Mouse (Mus musculus) splenic B cell, adult 2 months (primary cell): ENCODE measurements at regions not wholly inside any gene's neighbourhood (a gene's known extent, or its start where the extent isn't known, plus 50 kb on each side); places are given as distances from the start of the nearest gene placed in this dataset.

Experiments used
- DNase-seq: peaks from one replicate; pipeline ENCODE4 v3.0.0-alpha.2; 2011; ENCODE audit warnings: low read depth, low spot score
- H3K27me3 ChIP-seq: 2 replicates; pipeline ENCODE4 v1.6.1; 2012; ENCODE audit warnings: mild to moderate bottlenecking, low read length, moderate library complexity, mixed read lengths; ENCODE audit not compliant: control insufficient read depth, poor library complexity, insufficient read depth, severe bottlenecking
- H3K36me3 ChIP-seq: 2 replicates; pipeline ENCODE4 v1.6.1; 2012; ENCODE audit warnings: mild to moderate bottlenecking, low read length, moderate library complexity, mixed read lengths; ENCODE audit not compliant: control insufficient read depth, poor library complexity, insufficient read depth, severe bottlenecking

DNA sequence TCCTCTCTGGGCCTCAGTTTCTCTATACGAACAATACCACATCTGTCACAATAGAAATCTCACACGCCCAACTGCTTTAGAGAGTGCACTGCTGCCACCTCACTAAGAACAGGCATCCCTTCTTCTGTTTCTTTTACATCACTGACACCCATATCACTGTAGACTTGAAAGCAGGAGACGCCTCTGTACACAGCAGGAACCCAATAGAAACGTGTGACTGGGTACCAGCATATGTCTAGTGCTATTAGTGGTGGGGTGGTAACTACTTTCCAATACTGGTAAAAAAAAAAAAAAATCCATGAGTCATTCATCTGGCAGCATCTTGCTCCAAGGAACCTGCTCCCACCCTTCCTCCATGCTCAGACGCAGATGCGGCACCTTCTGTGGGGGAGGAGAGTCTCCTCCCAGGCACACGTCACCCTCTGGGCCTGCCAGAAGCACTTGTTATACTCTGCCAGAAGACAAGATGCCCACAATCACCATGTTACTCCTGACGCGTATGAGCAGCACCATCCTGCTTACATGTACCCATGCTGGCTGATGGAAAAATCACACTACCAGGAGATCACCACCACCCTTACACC, 151.3 kb upstream of the Plxna4 start:
- H3K36me3 ChIP-seq = no peaks in the 10 kb centered on the region
- no peak for DNase-seq

GRCm38 (mm10) chr6:32728706-32729105, 140.7 kb upstream of the Plxna4 start:
- DNase-seq = no peak
- Histone ChIP-seq H3K27me3 (no peaks in the 10 kb centered on the region), H3K36me3 (no peaks in the 10 kb centered on the region)

More for the DNA sequence above, 151.3 kb upstream of the Plxna4 start:
- H3K27me3 ChIP-seq = no peaks in the 10 kb centered on the region

- Histone ChIP-seq H3K27me3 (no peaks in the 10 kb centered on the region), H3K36me3 (no peaks in the 10 kb centered on the region)
- DNase-seq = no peak
These were observed 138.6 kb upstream of the Plxna4 start for GRCm38 (mm10) chr6:32726571-32726970.

DNA sequence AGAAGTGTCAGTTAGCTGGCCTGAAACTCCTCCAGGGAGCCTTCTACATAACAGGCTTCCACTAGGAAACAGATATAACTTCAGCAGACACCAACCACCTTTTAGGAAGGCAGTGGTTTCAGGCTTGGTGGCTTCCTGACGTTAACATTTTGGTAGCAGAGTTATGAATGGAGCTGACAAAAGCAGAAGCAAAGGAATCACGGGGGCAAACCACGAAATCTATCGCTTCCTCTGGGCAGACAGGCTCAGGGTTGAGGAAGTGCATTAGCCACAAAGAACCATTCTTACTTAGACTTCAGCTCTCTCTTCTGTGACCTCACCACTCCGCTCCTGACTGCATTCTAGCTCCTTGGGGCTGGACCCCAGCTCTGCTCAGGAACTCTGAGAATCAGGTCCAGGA, 129.9 kb upstream of the Plxna4 start:
- Histone ChIP-seq H3K27me3 (no peaks in the 10 kb centered on the region), H3K36me3 (no peaks in the 10 kb centered on the region)
- peak; percentile 2 for DNase-seq

DNA sequence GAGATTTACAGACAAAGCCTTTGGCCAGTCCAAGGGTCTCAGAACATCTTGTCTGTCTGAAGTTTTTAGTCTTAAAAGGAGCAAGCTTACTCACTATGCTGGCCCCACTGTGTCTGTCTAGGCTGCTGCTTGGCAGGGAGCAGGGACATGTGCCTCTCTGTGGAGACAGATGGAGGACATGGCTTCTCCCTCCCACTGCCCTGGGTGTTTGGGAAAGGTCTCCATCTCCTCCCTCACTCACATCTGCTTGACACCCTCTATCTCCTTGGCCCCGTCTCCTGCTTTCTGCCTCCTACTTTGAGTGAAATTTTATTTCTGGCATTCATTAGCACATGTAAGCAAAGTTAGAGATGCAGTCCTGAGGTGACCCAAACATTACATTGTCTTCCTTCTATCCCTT, 127.1 kb upstream of the Plxna4 start:
- Histone ChIP-seq H3K36me3 (no peaks in the 10 kb centered on the region), H3K27me3 (no peaks in the 10 kb centered on the region)
- no peak for DNase-seq

DNA sequence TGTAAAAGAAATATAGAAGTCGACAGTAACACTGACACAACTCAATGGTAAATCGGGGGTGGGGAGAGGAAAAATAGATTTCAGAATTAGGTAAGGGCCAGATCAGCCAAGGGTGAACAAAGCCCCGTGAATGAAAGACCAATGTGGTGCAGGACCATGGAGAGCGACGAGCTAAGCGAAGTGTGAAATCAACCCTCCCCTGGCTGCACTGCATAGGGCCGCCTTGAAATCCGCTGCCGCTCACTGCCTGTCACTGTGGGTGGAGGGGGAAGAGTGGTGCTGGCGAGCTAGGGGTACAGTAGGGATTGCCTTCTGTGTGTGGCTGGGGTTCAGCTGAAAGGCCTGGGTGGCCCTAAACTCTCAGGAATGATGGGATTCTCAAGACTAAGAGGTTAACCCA, 122.2 kb upstream of the Plxna4 start:
- H3K36me3 ChIP-seq = no peaks in the 10 kb centered on the region
- no peak for DNase-seq
- no peaks in the 10 kb centered on the region for H3K27me3 ChIP-seq

DNA sequence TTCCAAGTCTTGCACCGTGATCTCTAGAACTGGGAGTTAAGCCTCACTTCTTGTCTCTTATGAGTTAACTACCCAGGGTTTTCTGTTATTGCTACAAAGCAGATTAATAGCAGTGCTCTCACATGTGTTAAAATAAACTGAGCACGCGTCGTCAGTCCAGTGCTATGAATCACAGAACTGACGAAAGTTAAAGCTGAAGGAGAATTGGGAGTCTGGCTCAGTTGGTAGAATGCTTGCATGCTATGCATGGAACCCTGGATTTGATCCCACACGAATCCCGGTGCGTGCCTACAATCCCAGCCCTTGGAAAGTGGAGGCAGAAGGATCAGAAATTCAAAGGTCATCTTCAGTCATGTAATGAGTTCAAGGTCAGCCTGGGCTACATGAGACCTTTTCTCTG, 121.6 kb upstream of the Plxna4 start:
- H3K27me3 ChIP-seq = no peaks in the 10 kb centered on the region
- H3K36me3 ChIP-seq = no peaks in the 10 kb centered on the region
- DNase-seq = no peak

- H3K27me3 ChIP-seq = no peaks in the 10 kb centered on the region
- H3K36me3 ChIP-seq = no peaks in the 10 kb centered on the region
- DNase-seq = no peak
These were observed 119.4 kb upstream of the Plxna4 start for GRCm38 (mm10) chr6:32707417-32707816.

DNA sequence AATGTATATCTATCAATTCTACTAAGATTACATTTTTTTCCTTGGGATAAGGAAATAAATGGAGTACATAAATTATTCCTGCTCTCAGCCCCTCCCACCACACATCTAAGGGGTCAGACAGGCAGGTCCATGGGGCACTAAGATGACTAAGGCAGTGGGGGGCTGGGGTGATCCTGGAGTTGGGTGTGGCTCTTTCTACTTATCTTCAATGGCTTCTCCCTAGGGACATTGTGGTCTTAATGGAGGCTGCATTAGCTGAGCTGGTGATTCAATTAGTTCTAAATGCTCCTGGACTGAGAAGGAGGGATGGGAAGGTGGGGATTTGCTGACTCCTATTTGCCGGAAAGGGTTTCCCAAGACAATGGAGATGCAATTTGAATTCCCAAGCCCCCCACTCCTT, 118.4 kb upstream of the Plxna4 start:
- H3K36me3 ChIP-seq = no peaks in the 10 kb centered on the region
- no peak for DNase-seq
- no peaks in the 10 kb centered on the region for H3K27me3 ChIP-seq

DNA sequence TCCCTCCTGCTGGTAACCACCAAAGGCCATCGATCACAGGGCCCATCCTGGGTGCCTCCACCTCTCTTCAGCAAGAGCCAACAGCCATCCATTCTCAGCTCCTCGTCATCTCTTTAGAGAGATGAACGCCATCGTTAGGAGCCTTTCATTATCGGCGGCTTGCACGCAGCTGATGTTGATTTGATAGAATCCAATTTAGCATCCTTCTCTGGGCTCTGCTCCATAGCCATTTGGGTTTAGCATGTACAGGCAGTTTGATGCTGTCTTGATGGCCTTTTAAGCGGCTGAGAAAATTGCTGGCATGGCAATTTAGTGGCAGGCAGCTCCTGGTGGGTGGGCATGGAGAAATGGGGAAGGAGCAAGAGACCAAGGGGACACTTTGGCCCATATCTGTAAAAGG, 115.5 kb upstream of the Plxna4 start:
- no peak for DNase-seq
- Histone ChIP-seq H3K27me3 (no peaks in the 10 kb centered on the region), H3K36me3 (no peaks in the 10 kb centered on the region)

- no peak for DNase-seq
- no peaks in the 10 kb centered on the region for H3K36me3 ChIP-seq
- H3K27me3 ChIP-seq = no peaks in the 10 kb centered on the region
These were observed 114.3 kb upstream of the Plxna4 start for GRCm38 (mm10) chr6:32702245-32702791.

- H3K36me3 ChIP-seq = no peaks in the 10 kb centered on the region
- no peaks in the 10 kb centered on the region for H3K27me3 ChIP-seq
- no peak for DNase-seq
These were observed 111.8 kb upstream of the Plxna4 start for GRCm38 (mm10) chr6:32699811-32700210.

DNA sequence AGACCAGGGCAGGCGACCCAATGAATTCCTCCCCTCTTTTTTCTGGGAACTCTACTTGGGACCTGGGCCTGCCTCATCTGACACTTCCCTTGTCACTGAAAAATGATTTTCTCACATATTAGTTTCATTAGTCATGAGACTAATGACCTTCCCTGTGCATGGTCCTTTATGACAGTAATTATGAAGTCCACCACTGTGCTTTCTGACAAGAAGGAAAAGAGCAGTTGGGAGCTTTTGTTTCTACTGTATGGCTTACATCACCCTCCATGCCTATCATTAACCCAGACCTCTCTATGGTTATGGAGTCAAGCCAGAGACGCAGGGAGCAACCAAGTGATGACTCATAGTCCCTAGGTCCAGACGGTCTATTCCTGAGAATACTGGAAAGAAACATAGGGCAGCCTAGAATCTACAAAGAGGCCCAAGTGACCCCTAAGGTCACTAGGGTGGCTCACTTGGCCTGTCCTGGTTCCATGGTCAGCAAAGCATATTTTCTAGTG, 109.8 kb upstream of the Plxna4 start:
- Histone ChIP-seq H3K36me3 (no peaks in the 10 kb centered on the region), H3K27me3 (no peaks in the 10 kb centered on the region)
- DNase-seq = no peak

GRCm38 (mm10) chr6:32696037-32696436, 108.0 kb upstream of the Plxna4 start:
- Histone ChIP-seq H3K36me3 (no peaks in the 10 kb centered on the region), H3K27me3 (no peaks in the 10 kb centered on the region)
- DNase-seq = no peak

DNA sequence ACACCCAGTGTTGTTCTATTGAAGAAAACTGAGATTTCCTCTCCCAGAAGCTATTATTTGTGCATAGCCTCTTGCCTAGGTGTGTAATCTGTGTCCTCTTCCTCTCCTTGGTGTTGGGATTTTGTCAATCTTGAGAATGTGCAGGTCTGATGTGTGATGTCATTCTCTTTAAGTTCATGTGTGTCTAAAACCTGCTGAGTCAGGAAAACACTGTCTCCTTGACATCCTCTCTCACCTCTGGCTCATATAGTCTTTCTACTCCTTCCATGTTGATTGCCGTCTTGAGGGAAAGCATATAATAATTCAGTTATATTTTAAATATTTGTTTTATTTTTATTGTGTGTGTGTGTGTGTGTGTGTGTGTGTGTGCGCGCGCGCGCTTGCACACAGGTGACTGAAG, 84.6 kb upstream of the Plxna4 start:
- Histone ChIP-seq H3K36me3 (no peaks in the 10 kb centered on the region), H3K27me3 (no peaks in the 10 kb centered on the region)
- DNase-seq = no peak

DNA sequence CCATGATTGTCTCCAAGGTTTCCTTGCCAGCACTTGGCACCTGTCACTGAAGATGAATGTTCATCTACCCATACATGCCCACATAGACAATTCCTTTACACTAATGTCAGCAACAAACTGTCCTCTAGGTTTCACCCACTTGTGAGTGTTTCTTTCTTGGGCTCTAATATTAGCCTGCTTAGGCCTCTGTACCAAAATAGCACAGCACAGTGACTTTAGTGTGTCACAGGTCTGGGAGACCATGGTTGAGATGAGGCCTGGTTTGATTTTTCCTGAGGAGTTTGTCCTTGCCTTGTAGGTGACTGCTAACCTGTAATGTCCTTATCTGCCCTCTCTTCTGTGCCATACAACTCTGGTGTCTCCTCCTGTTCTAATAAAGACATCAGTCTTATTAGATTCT, 71.8 kb upstream of the Plxna4 start:
- no peak for DNase-seq
- H3K27me3 ChIP-seq = no peaks in the 10 kb centered on the region
- H3K36me3 ChIP-seq = no peaks in the 10 kb centered on the region
